Mouse (Mus musculus) liver, adult 2 months (tissue): ENCODE results near the gene Cep19.

Source experiments
- CTCF ChIP-seq: fragments of 200-500 bp; IDR thresholded peaks from 2 replicates; pipeline ENCODE4 v1.5.1; 2011; ENCODE audit warnings: low read depth, low read length, control low read depth
- POLR2A ChIP-seq: fragments of 200-500 bp; IDR thresholded peaks from 2 replicates; pipeline ENCODE4 v1.6.1; 2011; ENCODE audit warnings: low read length, control low read depth; ENCODE audit not compliant: insufficient read depth; ENCODE audit errors: extremely low read depth

GRCm38 (mm10) chr16:32099638-32100150 is at the start of gene Cep19, which contains the start of gene Pigx:
- TF ChIP-seq CTCF = no peak
- TF ChIP-seq POLR2A = peak; percentile 58; the same call in 1 of the 2 replicates
